Mouse (Mus musculus) brain, embryonic 14.5 days (tissue): ENCODE measurements at regions not wholly inside any gene's neighbourhood (a gene's known extent, or its start where the extent isn't known, plus 50 kb on each side); places are given as distances from the start of the nearest gene placed in this dataset.

ENCODE experiments used
- CTCF ChIP-seq: fragments of 200-500 bp; IDR thresholded peaks from 2 replicates; pipeline ENCODE4 v1.5.1; 2012; ENCODE audit warnings: inconsistent platforms, mild to moderate bottlenecking, moderate library complexity, borderline replicate concordance; ENCODE audit not compliant: insufficient read depth, insufficient read length; ENCODE audit errors: extremely low read depth
- POLR2A ChIP-seq: fragments of 200-500 bp; IDR thresholded peaks from 2 replicates; pipeline ENCODE4 v1.6.1; 2012; ENCODE audit warnings: mild to moderate bottlenecking, inconsistent platforms, borderline replicate concordance; ENCODE audit not compliant: poor library complexity, insufficient read depth, insufficient read length, severe bottlenecking; ENCODE audit errors: extremely low read depth

DNA sequence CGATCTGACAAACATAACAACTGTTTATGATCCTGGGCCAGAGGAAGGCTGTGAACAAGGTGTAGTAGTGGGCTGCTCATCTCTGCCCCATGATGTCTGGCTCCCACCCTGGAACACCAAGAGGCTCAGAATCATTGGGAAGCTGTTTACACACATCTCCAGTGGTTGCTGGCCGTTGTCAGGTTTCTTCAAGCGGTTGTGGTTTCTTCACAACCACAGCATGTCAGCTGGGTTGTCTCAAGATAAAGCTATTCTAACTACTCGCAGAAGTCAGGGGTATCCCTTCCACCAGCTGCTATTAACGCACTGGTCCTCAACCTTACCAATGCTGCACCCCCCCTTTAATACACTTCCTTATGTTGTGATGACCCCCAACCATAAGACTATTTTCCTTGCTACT is 73.7 kb upstream of the Pcsk6 start:
- TF ChIP-seq POLR2A: no peak
- no peak for TF ChIP-seq CTCF
